ENCODE assay signal across 8 mouse cellular contexts in genomic region chr2:128427181-128427880, GRCm38 (mm10).
DNase-seq lines count a peak whose midpoint lies in the region; ATAC-seq and TF ChIP-seq lines count a peak whose summit lies in the region.

No protein-coding gene starts in this region.

- ATAC-seq in limb, embryonic 13.5 days (ENCODE audit: low FRiP score, low read depth), result no peak
- no peak for ATAC-seq in liver, embryonic 16.5 days (ENCODE audit: low read depth)
- no peak for ATAC-seq in megakaryocyte progenitor cell, adult 5-6 weeks (replicated peaks; ENCODE audit: poor library complexity)
- no peak for ATAC-seq in forebrain, embryonic 16.5 days

- in situ Hi-C loops in CH12.LX (cut with MboI; ENCODE audit: low pct_ligation_motif_present, low pct_unique_long_range_greater_than_20kb, low sequenced_read_pairs), result no loop called here

- peaks cover 10% of the 10 kb centered on the region for H3K79me2 ChIP-seq in CH12.LX (replicated peaks; ENCODE audit: control insufficient read depth, extremely low read depth, insufficient read depth, poor library complexity, severe bottlenecking)

- no peak overlapping the region for H3K4me3 ChIP-seq in limb, embryonic 13.5 days
- no peak overlapping the region for H3K4me3 ChIP-seq in limb, embryonic 10.5 days
- H3K4me3 ChIP-seq in CH12.LX (replicated peaks in 1 of 3; ENCODE audit: low read depth in 2 of 3, low read length in 2 of 3, poor library complexity in 1 of 3), result peak overlapping the region; percentile 64 to 90 (median 72)
- peak overlapping the region; percentile 59 for H3K4me3 ChIP-seq in brown adipose tissue, adult 24 weeks (ENCODE audit: insufficient read depth, low read depth, low read length)
- H3K4me3 ChIP-seq in liver, embryonic 16.5 days (ENCODE audit: low read depth, low read length), result peak overlapping the region; percentile 45
- no peak overlapping the region for H3K4me3 ChIP-seq in forebrain, embryonic 16.5 days (replicated peaks; ENCODE audit: low read length)

- 0 out of 2 replicates have a peak, but pooled peaks cover 4% of the 10 kb centered on the region for H3K9me3 ChIP-seq in limb, embryonic 13.5 days
- no peaks in the 10 kb centered on the region for H3K9me3 ChIP-seq in limb, embryonic 10.5 days (replicated peaks)
- peaks cover 5% of the 10 kb centered on the region for H3K9me3 ChIP-seq in CH12.LX (replicated peaks; ENCODE audit: low read length)
- H3K9me3 ChIP-seq in liver, embryonic 16.5 days (replicated peaks; ENCODE audit: control insufficient read depth, low read length), result no peaks in the 10 kb centered on the region
- H3K9me3 ChIP-seq in forebrain, embryonic 16.5 days (ENCODE audit: control insufficient read depth, low read length), result no peaks in the 10 kb centered on the region

- no peak overlapping the region for H3K9ac ChIP-seq in limb, embryonic 13.5 days
- H3K9ac ChIP-seq in CH12.LX (ENCODE audit: insufficient read depth, low read depth), result peak overlapping the region; percentile 86
- H3K9ac ChIP-seq in liver, embryonic 16.5 days (ENCODE audit: low read depth, low read length), result no peak overlapping the region
- H3K9ac ChIP-seq in forebrain, embryonic 16.5 days (replicated peaks; ENCODE audit: low read depth, low read length), result no peak overlapping the region

- no peak for TF ChIP-seq POLR2A in CH12.LX (IDR thresholded peaks at IDR 0.05; ENCODE audit: low read depth, low read length)

- H3K4me2 ChIP-seq in limb, embryonic 13.5 days (replicated peaks), result 0 out of 2 replicates have a peak overlapping the region, but pooled peaks have one; percentile 37
- peak overlapping the region; percentile 78 for H3K4me2 ChIP-seq in CH12.LX (ENCODE audit: insufficient read depth, low read depth, poor library complexity, severe bottlenecking)
- H3K4me2 ChIP-seq in liver, embryonic 16.5 days (ENCODE audit: low read depth, low read length), result peak overlapping the region; percentile 30; the same call in 1 of the 2 replicates
- H3K4me2 ChIP-seq in forebrain, embryonic 16.5 days (ENCODE audit: low read length), result no peak overlapping the region

- dilution Hi-C loops in CH12.LX (cut with MboI; ENCODE audit: extremely low pct_ligation_motif_present, extremely low pct_unique_long_range_greater_than_20kb, low sequenced_read_pairs), result no loop called here

- no peak for DNase-seq in limb, embryonic 10.5 days (ENCODE audit: low spot score)
- no peak for DNase-seq in CH12.LX (ENCODE audit: extremely low read depth)
- DNase-seq in layer of hippocampus, adult 8-10 months (ENCODE audit: low spot score in 2 of 2), result no peak

- no peaks in the 10 kb centered on the region for H3K36me3 ChIP-seq in limb, embryonic 13.5 days
- H3K36me3 ChIP-seq in limb, embryonic 10.5 days, result no peaks in the 10 kb centered on the region
- peaks cover 0 to 27% of the 10 kb centered on the region in 2 experiments for H3K36me3 ChIP-seq in CH12.LX (replicated peaks in 1 of 2; ENCODE audit: control insufficient read depth in 1 of 2, insufficient read depth in 1 of 2, low read length in 1 of 2)
- no peaks in the 10 kb centered on the region for H3K36me3 ChIP-seq in liver, embryonic 16.5 days (ENCODE audit: control insufficient read depth, insufficient read depth)
- no peaks in the 10 kb centered on the region for H3K36me3 ChIP-seq in forebrain, embryonic 16.5 days (ENCODE audit: control insufficient read depth, insufficient read depth)

- TF ChIP-seq EP300 in CH12.LX (IDR thresholded peaks at IDR 0.05; ENCODE audit: low read length), result no peak

- TF ChIP-seq CTCF in CH12.LX (conservative IDR thresholded peaks at IDR 0.05 in 1 of 2, IDR thresholded peaks at IDR 0.05 in 1 of 2; ENCODE audit: low read depth in 2 of 2, low read length in 2 of 2), result no peak

- H3K27ac ChIP-seq in limb, embryonic 13.5 days, result no peak overlapping the region
- H3K27ac ChIP-seq in limb, embryonic 10.5 days, result no peak overlapping the region
- H3K27ac ChIP-seq in CH12.LX (ENCODE audit: insufficient read depth, low read depth), result no peak overlapping the region
- peak overlapping the region; percentile 26 for H3K27ac ChIP-seq in brown adipose tissue, adult 24 weeks (replicated peaks; ENCODE audit: low read depth, low read length)
- H3K27ac ChIP-seq in liver, embryonic 16.5 days (ENCODE audit: low read length), result no peak overlapping the region
- H3K27ac ChIP-seq in forebrain, embryonic 16.5 days (ENCODE audit: low read length), result no peak overlapping the region

- TF ChIP-seq RAD21 in CH12.LX (IDR thresholded peaks at IDR 0.05; ENCODE audit: low read depth, low read length), result no peak

- peaks cover 27% of the 10 kb centered on the region for H3K4me1 ChIP-seq in limb, embryonic 13.5 days
- H3K4me1 ChIP-seq in limb, embryonic 10.5 days, result peaks cover 43% of the 10 kb centered on the region
- H3K4me1 ChIP-seq in CH12.LX (ENCODE audit: control insufficient read depth in 1 of 2, insufficient read depth in 2 of 2), result peaks cover 35 to 66% of the 10 kb centered on the region in 2 experiments
- H3K4me1 ChIP-seq in brown adipose tissue, adult 24 weeks (ENCODE audit: control insufficient read depth, insufficient read depth, insufficient read length, low read length), result peaks cover 14% of the 10 kb centered on the region
- H3K4me1 ChIP-seq in liver, embryonic 16.5 days (ENCODE audit: control insufficient read depth, low read depth, low read length), result no peaks in the 10 kb centered on the region
- H3K4me1 ChIP-seq in forebrain, embryonic 16.5 days (replicated peaks; ENCODE audit: control insufficient read depth, insufficient read depth, low read length), result no peaks in the 10 kb centered on the region

- no peaks in the 10 kb centered on the region; the same call in 1 of the 2 replicates for H3K27me3 ChIP-seq in limb, embryonic 13.5 days
- H3K27me3 ChIP-seq in limb, embryonic 10.5 days (ENCODE audit: low read depth, poor library complexity, severe bottlenecking), result no peaks in the 10 kb centered on the region
- no peaks in the 10 kb centered on the region for H3K27me3 ChIP-seq in CH12.LX (replicated peaks)
- peaks cover 4% of the 10 kb centered on the region; the same call in 1 of the 2 replicates for H3K27me3 ChIP-seq in liver, embryonic 16.5 days (ENCODE audit: control insufficient read depth, insufficient read depth, low read depth, low read length)
- H3K27me3 ChIP-seq in forebrain, embryonic 16.5 days (replicated peaks; ENCODE audit: control insufficient read depth, insufficient read depth, low read length), result no peaks in the 10 kb centered on the region

- 85% methylated on average over 6 of the region's 6 CpGs for WGBS in limb, embryonic 13.5 days
- 93% methylated on average over 6 of the region's 6 CpGs for WGBS in limb, embryonic 10.5 days
- 53% methylated on average over 6 of the region's 6 CpGs for WGBS in liver, embryonic 16.5 days (ENCODE audit: insufficient replicate concordance)
- 86% methylated on average over 6 of the region's 6 CpGs for WGBS in forebrain, embryonic 16.5 days

TF ChIP-seq in CH12.LX, 34 proteins besides CTCF, POLR2A, EP300 and RAD21:
- TF ChIP-seq IRF4 (IDR thresholded peaks at IDR 0.05; ENCODE audit: low read depth, low read length), result 0 out of 2 replicates have a peak, but pooled peaks have one; percentile 9
- TF ChIP-seq POLR2AphosphoS2 (IDR thresholded peaks at IDR 0.05; ENCODE audit: low read depth, low read length), result no peak
- no peak for TF ChIP-seq SIN3A (IDR thresholded peaks at IDR 0.05; ENCODE audit: low read length)
- TF ChIP-seq E2F4 (IDR thresholded peaks at IDR 0.05; ENCODE audit: insufficient replicate concordance, low read depth, low read length), result no peak
- TF ChIP-seq MEF2A (IDR thresholded peaks at IDR 0.05; ENCODE audit: borderline replicate concordance, low read depth, low read length), result 0 out of 2 replicates have a peak, but pooled peaks have one; percentile 11
- TF ChIP-seq MAFK (IDR thresholded peaks at IDR 0.05; ENCODE audit: insufficient replicate concordance, low read length), result no peak
TF ChIP-seq in CH12.LX: peak in this region for 2.

Comparison
In these comparisons a context has a peak if more than half of its experiments do, and no peak if none do; other contexts are left out.
1. H3K4me3 ChIP-seq: peak in CH12.LX (3 of 3), brown adipose tissue, adult 24 weeks (single experiment) and liver, embryonic 16.5 days (single experiment); none in limb, embryonic 13.5 days (single experiment), limb, embryonic 10.5 days (single experiment) and forebrain, embryonic 16.5 days (single experiment).